Mouse (Mus musculus) kidney, postnatal 0 days (tissue): ENCODE measurements around the gene Arhgef19. TPM values are rescaled to one million over a fixed set of nuclear protein-coding genes. Genes with fewer than 3 reads are reported as not detected.

Source experiments
- ATAC-seq: fragments of 200-750 bp; cut with Nextera tagmentation; replicated peaks from 2 replicates; pipeline ENCODE4 v1.8.0; 2017; ENCODE audit warnings: low read depth, moderate number of reproducible peaks, moderate TSS enrichment, moderate library complexity; ENCODE audit not compliant: low FRiP score
- DNase-seq: peaks from one replicate; pipeline ENCODE4 v3.0.0-alpha.2; 2016; ENCODE audit warnings: low spot score
- H3K27ac ChIP-seq: fragments of 300-500 bp; sonication (generic); 2 replicates; pipeline ENCODE4 v1.5.1; 2014; ENCODE audit warnings: mild to moderate bottlenecking
- H3K27me3 ChIP-seq: fragments of 300-500 bp; sonication (generic); 2 replicates; pipeline ENCODE4 v1.6.1; 2014; ENCODE audit warnings: low read length, mixed read lengths; ENCODE audit not compliant: insufficient read depth
- H3K36me3 ChIP-seq: fragments of 300-500 bp; sonication (generic); 2 replicates; pipeline ENCODE4 v1.6.1; 2014; ENCODE audit warnings: low read length, mixed read lengths; ENCODE audit not compliant: insufficient read depth
- H3K4me1 ChIP-seq: fragments of 300-500 bp; sonication (generic); replicated peaks from 2 replicates; pipeline ENCODE4 v1.6.1; 2014; ENCODE audit warnings: antibody characterized with exemption, low read length, mixed read lengths; ENCODE audit not compliant: insufficient read depth
- H3K4me2 ChIP-seq: fragments of 300-500 bp; sonication (generic); 2 replicates; pipeline ENCODE4 v1.6.1; 2014; ENCODE audit warnings: mild to moderate bottlenecking, low read length, moderate library complexity, mixed read lengths
- H3K4me3 ChIP-seq: fragments of 300-500 bp; sonication (generic); replicated peaks from 2 replicates; pipeline ENCODE4 v1.5.1; 2014; ENCODE audit warnings: low read depth, low read length
- H3K9ac ChIP-seq: fragments of 300-500 bp; sonication (generic); 2 replicates; pipeline ENCODE4 v1.6.1; 2014; ENCODE audit warnings: low read depth, low read length
- H3K9me3 ChIP-seq: fragments of 300-500 bp; sonication (generic); replicated peaks from 2 replicates; pipeline ENCODE4 v1.6.1; 2016; ENCODE audit warnings: low read length, inconsistent platforms, mixed read lengths
- CTCF ChIP-seq: IDR thresholded peaks from 2 replicates; pipeline ENCODE4 v1.5.1; 2016; ENCODE audit warnings: antibody characterized with exemption, low read depth, mild to moderate bottlenecking, moderate library complexity
- WGBS: fragments of 180-500 bp; shearing (Covaris S2); extraction: QIAGEN DNeasy Blood & Tissue Kit; methylation state at CpG from one replicate; pipeline ENCODE4 v1.1.7; 2014; 5-methylcytosine and 5-hydroxymethylcytosine counted together
- polyA plus RNA-seq: library from polyadenylated mRNA; unstranded; fragments of >200 nt; fragmentation: Nextera tagmentation; extraction: Ambion mirVana; gene quantifications from 2 replicates; pipeline ENCODE4 v1.2.1, GENCODE M21; 2015

The Arhgef19 gene
- polyA plus RNA-seq, 1 experiment from 2014 or later: 5.7 TPM

DNA sequence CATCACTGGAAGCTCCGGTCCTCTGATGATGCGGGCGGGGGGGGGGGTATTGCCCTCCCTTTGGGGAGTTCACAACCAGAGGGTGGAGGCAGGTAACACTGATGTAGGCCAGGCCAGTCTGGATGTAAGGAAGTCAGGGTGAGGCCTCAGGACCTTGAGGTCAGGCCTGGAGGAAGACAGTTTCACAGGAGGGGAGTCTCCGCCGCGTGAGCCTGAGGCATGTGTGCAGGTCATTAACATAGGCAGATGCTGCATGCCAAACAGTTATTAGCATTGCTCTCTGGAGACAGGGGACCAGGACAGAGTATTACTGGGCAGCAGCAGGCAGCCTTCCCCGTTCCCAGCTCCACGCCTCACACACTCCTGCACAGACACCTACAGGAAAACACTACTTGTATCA lies 48.9 kb downstream of the Arhgef19 start:
- no peak overlapping the region for H3K9ac ChIP-seq
- no peaks in the 10 kb centered on the region for H3K36me3 ChIP-seq
- no peak overlapping the region for H3K27ac ChIP-seq
- peaks cover 22% of the 10 kb centered on the region; the same call in 1 of the 2 replicates for H3K4me1 ChIP-seq
- ATAC-seq (no peak), DNase-seq (no peak)
- H3K9me3 ChIP-seq: no peaks in the 10 kb centered on the region
- no peak overlapping the region for H3K4me3 ChIP-seq
- H3K4me2 ChIP-seq: no peak overlapping the region
- no peak for TF ChIP-seq CTCF
- WGBS: 61% methylated on average over 8 of the region's 8 CpGs
- no peaks in the 10 kb centered on the region for H3K27me3 ChIP-seq

DNA sequence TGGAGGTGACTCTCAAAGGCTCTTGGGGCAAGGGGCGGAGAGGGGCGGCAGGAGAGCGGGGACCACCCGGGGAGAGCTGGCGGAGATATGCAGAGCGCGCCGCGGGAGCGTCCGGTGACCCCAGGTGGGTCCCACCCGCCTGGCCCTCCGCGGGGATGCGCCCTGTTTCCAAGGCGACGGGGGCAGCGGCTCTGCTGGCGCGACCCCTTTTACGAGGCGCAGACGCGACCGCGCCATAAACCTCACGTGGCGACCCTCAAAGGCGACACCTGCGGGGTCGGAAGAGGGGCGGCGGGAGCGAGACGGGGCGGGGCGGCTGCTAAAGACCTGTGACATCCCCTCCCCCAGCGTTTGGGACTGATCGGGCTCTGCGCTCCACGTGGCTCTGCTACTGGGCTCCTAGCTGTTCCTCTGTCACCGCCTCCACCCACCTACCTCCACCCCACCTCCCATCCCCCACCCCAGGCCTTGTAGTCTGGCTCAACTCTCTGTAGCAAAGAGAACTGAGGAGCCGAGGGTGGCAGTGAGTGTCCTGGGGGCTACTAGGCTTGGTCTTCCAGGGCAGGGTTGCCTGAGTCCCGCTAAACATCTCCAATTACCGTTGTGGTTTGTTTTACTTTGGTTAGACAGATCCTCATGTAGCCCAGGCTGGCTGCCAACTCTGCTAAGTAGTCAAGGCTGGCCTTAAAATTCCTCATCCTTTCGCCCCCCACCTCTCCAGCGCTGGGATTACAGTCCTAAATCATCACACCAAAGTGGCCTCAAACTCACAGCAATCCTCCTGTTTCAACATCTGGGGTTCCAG lies 52.5 kb downstream of the Arhgef19 start:
- Histone ChIP-seq H3K9me3 (no peaks in the 10 kb centered on the region), H3K4me1 (peaks cover 19% of the 10 kb centered on the region; the same call in 1 of the 2 replicates), H3K27me3 (no peaks in the 10 kb centered on the region), H3K4me2 (peak overlapping the region; percentile 61), H3K9ac (peak overlapping the region; percentile 31; the same call in 1 of the 2 replicates), H3K36me3 (no peaks in the 10 kb centered on the region), H3K4me3 (peak overlapping the region; percentile 18; the same call in 1 of the 2 replicates), H3K27ac (no peak overlapping the region)
- WGBS: 4% methylated on average over 32 of the region's 47 CpGs
- ATAC-seq (no peak), DNase-seq (no peak)
- TF ChIP-seq CTCF: no peak

DNA sequence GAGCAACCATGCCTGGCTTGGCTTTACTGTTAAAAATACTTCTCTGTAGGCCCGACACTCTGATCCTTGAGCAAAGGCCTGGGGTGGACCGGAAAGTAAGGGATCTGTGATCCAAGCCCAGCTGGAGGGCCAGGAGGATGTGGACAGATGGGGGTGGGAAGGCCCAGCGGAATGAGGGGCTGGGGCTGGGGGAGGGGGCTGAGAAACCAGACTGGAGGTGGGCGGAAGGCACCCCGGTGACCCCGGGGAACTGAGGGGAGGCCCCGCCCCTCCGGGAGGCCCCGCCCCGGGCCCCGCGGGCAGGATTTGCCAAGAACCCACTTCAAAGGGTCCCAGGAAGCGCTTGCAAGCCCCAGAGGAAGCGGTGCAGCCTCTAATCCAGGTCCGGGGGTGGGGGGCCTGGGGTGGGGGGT lies 56.5 kb downstream of the Arhgef19 start:
- ATAC-seq (no peak), DNase-seq (no peak)
- Histone ChIP-seq H3K4me3 (no peak overlapping the region), H3K9me3 (no peaks in the 10 kb centered on the region), H3K4me2 (no peak overlapping the region), H3K36me3 (no peaks in the 10 kb centered on the region), H3K27ac (no peak overlapping the region), H3K4me1 (peaks cover 10% of the 10 kb centered on the region; the same call in 1 of the 2 replicates), H3K27me3 (no peaks in the 10 kb centered on the region), H3K9ac (no peak overlapping the region)
- WGBS: 10% methylated on average over 10 of the region's 15 CpGs
- TF ChIP-seq CTCF: no peak

DNA sequence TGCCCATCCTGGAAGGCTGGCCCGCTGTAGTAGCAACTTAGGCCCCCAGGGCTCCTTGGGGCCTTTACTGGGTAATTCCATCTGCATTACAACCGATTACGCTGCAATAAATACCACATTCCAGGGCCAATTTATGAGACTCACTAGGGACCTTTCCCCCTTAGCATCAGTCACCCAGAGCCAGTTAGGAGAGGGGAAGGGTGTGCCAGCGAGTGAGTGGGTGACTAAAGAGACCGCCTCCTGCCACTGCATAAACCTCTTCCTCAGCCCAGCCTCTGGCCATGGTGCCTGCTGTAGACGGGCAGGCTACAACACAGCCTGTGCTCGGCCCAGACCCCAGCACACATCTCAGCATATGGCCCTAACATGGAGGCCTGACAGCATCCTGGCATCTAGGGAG lies 58.6 kb downstream of the Arhgef19 start:
- Histone ChIP-seq H3K9ac (no peak overlapping the region), H3K4me1 (no peaks in the 10 kb centered on the region; the same call in 1 of the 2 replicates), H3K4me2 (no peak overlapping the region), H3K27ac (no peak overlapping the region), H3K4me3 (no peak overlapping the region), H3K27me3 (no peaks in the 10 kb centered on the region), H3K9me3 (no peaks in the 10 kb centered on the region), H3K36me3 (no peaks in the 10 kb centered on the region)
- TF ChIP-seq CTCF: no peak
- ATAC-seq: no peak
- 34% methylated on average over 7 of the region's 7 CpGs for WGBS
- DNase-seq: no peak

DNA sequence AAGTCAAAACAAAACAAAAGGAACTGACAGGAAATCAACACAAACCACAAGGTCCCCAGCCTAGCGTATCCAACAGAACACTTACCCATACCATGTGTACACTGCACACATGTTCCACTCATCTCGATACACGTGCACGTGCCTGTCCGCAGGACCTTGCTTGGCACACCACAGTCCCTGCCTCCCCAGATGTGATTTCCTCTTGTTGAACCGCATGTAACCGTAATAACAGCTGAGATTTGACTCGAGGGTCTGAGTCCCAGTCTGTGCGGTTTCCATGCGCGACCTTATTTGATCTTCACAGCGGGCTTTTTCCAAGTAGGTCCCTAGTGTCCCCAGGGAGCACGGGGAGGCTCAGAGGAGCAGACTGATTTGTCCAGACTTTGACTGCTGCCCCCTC lies 60.1 kb downstream of the Arhgef19 start:
- TF ChIP-seq CTCF: no peak
- no peaks in the 10 kb centered on the region for H3K36me3 ChIP-seq
- H3K27me3 ChIP-seq: no peaks in the 10 kb centered on the region
- no peak overlapping the region for H3K9ac ChIP-seq
- ATAC-seq: no peak
- no peaks in the 10 kb centered on the region for H3K9me3 ChIP-seq
- H3K4me2 ChIP-seq: no peak overlapping the region
- WGBS: 58% methylated on average over 13 of the region's 13 CpGs
- H3K4me1 ChIP-seq: peaks cover 7% of the 10 kb centered on the region; the same call in 1 of the 2 replicates
- no peak for DNase-seq
- no peak overlapping the region for H3K27ac ChIP-seq
- H3K4me3 ChIP-seq: no peak overlapping the region

DNA sequence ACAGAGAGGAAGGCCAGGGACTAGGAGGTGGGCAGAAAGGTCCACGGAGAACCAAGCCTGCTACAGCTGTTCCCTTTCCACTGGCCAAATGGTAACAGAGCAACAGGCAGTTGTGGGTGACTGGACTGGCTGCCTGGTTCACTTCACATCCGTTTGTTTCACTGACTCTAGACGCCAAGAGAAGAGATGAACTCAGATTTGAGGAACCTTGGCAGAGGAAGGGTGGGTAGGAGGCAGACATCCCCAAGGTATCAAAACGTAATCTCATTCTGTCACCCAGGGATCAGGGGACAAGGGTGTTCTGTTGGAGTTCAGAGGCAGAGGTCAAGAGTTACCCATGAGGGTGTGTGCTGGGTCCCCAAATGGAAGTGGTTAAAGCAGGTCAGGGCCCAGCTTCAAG lies 60.9 kb downstream of the Arhgef19 start:
- H3K9ac ChIP-seq: no peak overlapping the region
- no peak for ATAC-seq
- H3K4me1 ChIP-seq: peaks cover 10% of the 10 kb centered on the region; the same call in 1 of the 2 replicates
- no peak overlapping the region for H3K27ac ChIP-seq
- H3K27me3 ChIP-seq: no peaks in the 10 kb centered on the region
- WGBS: 47% methylated on average over 4 of the region's 4 CpGs
- no peak for TF ChIP-seq CTCF
- H3K4me3 ChIP-seq: no peak overlapping the region
- no peaks in the 10 kb centered on the region for H3K9me3 ChIP-seq
- DNase-seq: no peak
- no peak overlapping the region for H3K4me2 ChIP-seq
- H3K36me3 ChIP-seq: no peaks in the 10 kb centered on the region
